Mouse (Mus musculus): ENCODE results near the gene 3110082I17Rik.

GRCm38 (mm10) chr5:139309946-139310345 lies 150.4 kb downstream of the 3110082I17Rik start:
- TF ChIP-seq CTCF (conservative IDR thresholded peaks at IDR 0.05; ENCODE audit: low read length), result no peak
- no peak for TF ChIP-seq POU5F1 (IDR thresholded peaks at IDR 0.05; ENCODE audit: borderline replicate concordance, low read length)
- no peak for TF ChIP-seq NANOG (IDR thresholded peaks at IDR 0.05; ENCODE audit: borderline replicate concordance, low read length)
